Mouse (Mus musculus) cortical plate, adult 2 months (tissue): Measurements from ENCODE around the gene Mcoln2.

Experiments
- CTCF ChIP-seq: fragments of 200-500 bp; IDR thresholded peaks from 2 replicates; pipeline ENCODE4 v1.5.1; 2011; ENCODE audit warnings: mild to moderate bottlenecking, control low read depth, low read length; ENCODE audit not compliant: insufficient read depth; ENCODE audit errors: extremely low read depth
- POLR2A ChIP-seq: fragments of 200-500 bp; IDR thresholded peaks from 2 replicates; pipeline ENCODE4 v1.6.1; 2011; ENCODE audit warnings: mild to moderate bottlenecking, low read length, control low read depth; ENCODE audit not compliant: insufficient read depth; ENCODE audit errors: extremely low read depth

- TF ChIP-seq CTCF (peak; percentile 42), POLR2A (no peak)
Observed at GRCm38 (mm10) chr3:146180986-146181385, 31.4 kb downstream of the Mcoln2 start.
